Mouse (Mus musculus): Measurements from ENCODE around the gene Ccr6. TPM values are rescaled to one million over a fixed set of nuclear protein-coding genes. Genes with fewer than 3 reads are reported as not detected.
"Not testable (repeated sequence)": the region's sequence is repeated elsewhere in the genome, so short reads cannot be mapped to it uniquely, and the experiment has no call there.

Ccr6 gene
- polyA plus RNA-seq, 1 experiment: not detected

DNA sequence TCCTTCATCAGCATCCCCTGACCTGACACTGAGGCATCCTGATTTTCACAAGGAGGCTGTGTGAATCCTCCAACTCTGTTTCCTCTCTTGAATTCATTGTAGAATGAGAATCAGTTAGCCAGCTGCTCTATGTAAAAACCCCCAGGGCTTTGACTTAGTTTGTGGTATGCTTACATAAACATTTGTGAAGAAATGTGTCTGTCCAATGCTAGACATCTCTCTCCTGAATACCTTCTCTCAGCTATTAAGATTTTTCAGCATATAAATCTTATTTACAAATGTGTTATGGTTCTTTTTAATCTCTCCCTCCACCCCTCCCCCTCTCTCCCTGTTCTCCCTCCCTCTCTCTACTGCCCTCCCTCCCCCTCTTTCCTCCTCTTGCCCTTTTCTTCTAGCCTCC lies 18.4 kb downstream of the Ccr6 start:
- TF ChIP-seq CTCF (IDR thresholded peaks at IDR 0.05; ENCODE audit: control insufficient read depth, insufficient read depth, low read length) (no peak), POLR2A (IDR thresholded peaks at IDR 0.05; ENCODE audit: borderline replicate concordance, control insufficient read depth, low read depth, low read length) (no peak)

DNA sequence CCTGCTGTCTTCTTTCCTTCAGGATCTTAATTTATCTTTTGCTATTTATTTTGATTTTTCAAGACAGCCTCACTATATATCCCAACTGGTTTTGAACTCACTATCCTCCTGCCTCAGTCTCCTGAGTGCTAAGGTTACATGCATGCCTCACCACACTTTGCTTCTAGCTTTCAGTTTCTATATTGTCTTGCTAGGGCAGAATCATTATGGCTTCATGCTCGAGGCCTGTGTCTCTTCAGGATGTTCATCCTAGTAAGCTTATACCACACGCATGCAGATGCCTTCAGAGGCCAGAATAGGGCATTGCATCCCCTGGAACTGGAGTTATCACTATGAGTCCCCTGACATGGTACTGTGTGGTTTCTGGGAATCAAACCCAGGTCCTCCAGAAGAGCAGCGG lies 19.1 kb downstream of the Ccr6 start:
- TF ChIP-seq POLR2A (IDR thresholded peaks at IDR 0.05; ENCODE audit: borderline replicate concordance, control insufficient read depth, low read depth, low read length): no peak
- no peak for TF ChIP-seq CTCF (IDR thresholded peaks at IDR 0.05; ENCODE audit: control insufficient read depth, insufficient read depth, low read length)
- no peaks in the 10 kb centered on the region; the same call in 1 of the 2 replicates for H3K4me1 ChIP-seq (ENCODE audit: control insufficient read depth, insufficient read depth, low read length)
- no peak overlapping the region for H3K27ac ChIP-seq (ENCODE audit: control insufficient read depth, insufficient read depth, low read depth, low read length, poor library complexity)
- no peak overlapping the region for H3K4me3 ChIP-seq (replicated peaks; ENCODE audit: control insufficient read depth, low read depth, low read length)
- 49% methylated on average over 3 of the region's 3 CpGs for WGBS

More for the DNA sequence above, 18.4 kb downstream of the Ccr6 start:
- Histone ChIP-seq H3K4me3 (replicated peaks; ENCODE audit: control insufficient read depth, low read depth, low read length) (no peak overlapping the region), H3K4me1 (ENCODE audit: control insufficient read depth, insufficient read depth, low read length) (no peaks in the 10 kb centered on the region; the same call in 1 of the 2 replicates), H3K27ac (ENCODE audit: control insufficient read depth, insufficient read depth, low read depth, low read length, poor library complexity) (no peak overlapping the region)

DNA sequence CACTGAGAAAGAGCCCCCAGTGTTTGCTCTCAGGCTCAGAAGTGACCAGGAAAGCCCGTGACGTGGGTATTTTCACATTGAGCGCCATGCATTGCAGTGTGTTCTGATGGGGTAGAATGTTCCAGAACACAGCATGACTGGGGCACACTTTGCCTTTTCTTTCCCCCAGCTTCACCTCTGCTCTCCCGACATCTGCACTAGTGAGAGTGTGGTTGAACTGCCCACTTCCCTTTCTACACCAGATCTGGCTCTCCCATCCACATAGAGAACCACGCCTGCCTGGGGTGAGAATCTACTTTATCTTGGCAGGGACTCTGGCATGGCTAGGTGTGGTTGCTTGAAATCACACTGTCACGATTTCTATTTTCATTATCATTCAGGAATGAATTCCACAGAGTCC lies 19.7 kb downstream of the Ccr6 start:
- H3K4me3 ChIP-seq (replicated peaks; ENCODE audit: control insufficient read depth, low read depth, low read length): no peak overlapping the region
- peak overlapping the region; percentile 34; the same call in 1 of the 2 replicates for H3K27ac ChIP-seq (ENCODE audit: control insufficient read depth, insufficient read depth, low read depth, low read length, poor library complexity)
- 5% methylated on average over 6 of the region's 6 CpGs for WGBS
- no peaks in the 10 kb centered on the region; the same call in 1 of the 2 replicates for H3K4me1 ChIP-seq (ENCODE audit: control insufficient read depth, insufficient read depth, low read length)
- TF ChIP-seq POLR2A (IDR thresholded peaks at IDR 0.05; ENCODE audit: borderline replicate concordance, control insufficient read depth, low read depth, low read length): no peak
- TF ChIP-seq CTCF (IDR thresholded peaks at IDR 0.05; ENCODE audit: control insufficient read depth, insufficient read depth, low read length): no peak

DNA sequence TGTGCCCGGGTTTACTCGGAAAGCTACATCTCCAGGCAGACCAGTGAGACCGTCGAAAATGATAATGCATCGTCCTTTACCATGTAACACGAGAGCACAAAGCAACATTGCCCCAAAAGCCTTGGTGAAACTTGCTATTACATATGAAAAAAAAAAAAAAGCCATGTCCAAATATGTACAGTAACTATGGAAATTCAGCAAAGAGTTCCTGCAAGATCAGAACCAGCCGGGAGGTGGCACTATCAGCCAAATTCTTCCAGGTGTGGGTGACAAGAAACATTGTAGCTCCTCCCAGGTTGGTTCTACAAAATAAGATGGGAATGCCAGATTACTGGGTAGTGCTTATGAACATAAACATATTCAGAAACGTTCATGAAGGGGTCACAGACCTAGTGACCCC lies 21.1 kb downstream of the Ccr6 start:
- no peak for TF ChIP-seq POLR2A (IDR thresholded peaks at IDR 0.05; ENCODE audit: borderline replicate concordance, control insufficient read depth, low read depth, low read length)
- TF ChIP-seq CTCF (IDR thresholded peaks at IDR 0.05; ENCODE audit: control insufficient read depth, insufficient read depth, low read length): no peak
- 70% methylated on average over 8 of the region's 8 CpGs for WGBS
- Histone ChIP-seq H3K4me3 (replicated peaks; ENCODE audit: control insufficient read depth, low read depth, low read length) (no peak overlapping the region), H3K27ac (ENCODE audit: control insufficient read depth, insufficient read depth, low read depth, low read length, poor library complexity) (no peak overlapping the region), H3K4me1 (ENCODE audit: control insufficient read depth, insufficient read depth, low read length) (no peaks in the 10 kb centered on the region; the same call in 1 of the 2 replicates)

DNA sequence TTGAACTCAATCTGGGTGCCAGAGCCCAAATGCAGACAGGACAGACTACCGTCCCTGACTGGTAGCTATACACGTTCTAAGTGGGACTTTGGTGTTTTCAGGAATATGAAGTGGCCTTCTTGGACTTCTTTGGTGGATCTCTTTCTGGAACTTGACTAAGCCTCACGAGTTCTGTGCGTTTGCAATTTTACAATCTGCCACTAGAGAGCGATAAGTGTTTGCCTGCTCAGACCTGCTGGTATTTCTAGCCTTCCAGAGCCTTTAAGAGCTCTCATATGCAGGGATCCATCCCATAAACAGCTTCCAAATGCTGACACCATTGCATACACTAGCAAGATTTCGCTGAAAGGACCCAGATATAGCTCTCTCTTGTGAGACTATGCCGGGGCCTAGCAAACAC lies 28.8 kb downstream of the Ccr6 start:
- H3K27ac ChIP-seq (ENCODE audit: control insufficient read depth, insufficient read depth, low read depth, low read length, poor library complexity): not testable (repeated sequence)
- peak; percentile 36 for TF ChIP-seq CTCF (IDR thresholded peaks at IDR 0.05; ENCODE audit: control insufficient read depth, insufficient read depth, low read length)

GRCm38 (mm10) chr17:8272054-8272749 lies 36.4 kb downstream of the Ccr6 start:
- H3K4me3 ChIP-seq (replicated peaks; ENCODE audit: control insufficient read depth, low read depth, low read length): no peak overlapping the region
- 23% methylated on average over 6 of the region's 6 CpGs for WGBS
- TF ChIP-seq POLR2A (IDR thresholded peaks at IDR 0.05; ENCODE audit: borderline replicate concordance, control insufficient read depth, low read depth, low read length) (no peak), CTCF (IDR thresholded peaks at IDR 0.05; ENCODE audit: control insufficient read depth, insufficient read depth, low read length) (no peak)
- H3K27ac ChIP-seq (ENCODE audit: control insufficient read depth, insufficient read depth, low read depth, low read length, poor library complexity): no peak overlapping the region
- H3K4me1 ChIP-seq (ENCODE audit: control insufficient read depth, insufficient read depth, low read length): peaks cover 3% of the 10 kb centered on the region; the same call in 1 of the 2 replicates

More for the DNA sequence above, 28.8 kb downstream of the Ccr6 start:
- WGBS: 7% methylated on average over 7 of the region's 7 CpGs
- H3K4me3 ChIP-seq (replicated peaks; ENCODE audit: control insufficient read depth, low read depth, low read length); H3K4me1 ChIP-seq (ENCODE audit: control insufficient read depth, insufficient read depth, low read length): not testable (repeated sequence)

- 49% methylated on average over 6 of the region's 6 CpGs for WGBS
- Histone ChIP-seq H3K4me1 (ENCODE audit: control insufficient read depth, insufficient read depth, low read length) (peaks cover 3% of the 10 kb centered on the region; the same call in 1 of the 2 replicates), H3K4me3 (replicated peaks; ENCODE audit: control insufficient read depth, low read depth, low read length) (no peak overlapping the region), H3K27ac (ENCODE audit: control insufficient read depth, insufficient read depth, low read depth, low read length, poor library complexity) (no peak overlapping the region)
- TF ChIP-seq POLR2A (IDR thresholded peaks at IDR 0.05; ENCODE audit: borderline replicate concordance, control insufficient read depth, low read depth, low read length) (no peak), CTCF (IDR thresholded peaks at IDR 0.05; ENCODE audit: control insufficient read depth, insufficient read depth, low read length) (no peak)
Measured at GRCm38 (mm10) chr17:8272951-8273350, 37.1 kb downstream of the Ccr6 start.

GRCm38 (mm10) chr17:8276071-8276470 lies 40.2 kb downstream of the Ccr6 start:
- WGBS: 46% methylated on average over 4 of the region's 4 CpGs
- Histone ChIP-seq H3K27ac (ENCODE audit: control insufficient read depth, insufficient read depth, low read depth, low read length, poor library complexity) (peak overlapping the region; percentile 22), H3K4me1 (ENCODE audit: control insufficient read depth, insufficient read depth, low read length) (peaks cover 3% of the 10 kb centered on the region; the same call in 1 of the 2 replicates), H3K4me3 (replicated peaks; ENCODE audit: control insufficient read depth, low read depth, low read length) (no peak overlapping the region)
- TF ChIP-seq CTCF (IDR thresholded peaks at IDR 0.05; ENCODE audit: control insufficient read depth, insufficient read depth, low read length) (no peak), POLR2A (IDR thresholded peaks at IDR 0.05; ENCODE audit: borderline replicate concordance, control insufficient read depth, low read depth, low read length) (no peak)

Measured in bone marrow, adult 2 months (tissue).